Mouse (Mus musculus): ENCODE data around the gene Prickle3.
"Not testable (repeated sequence)": the region's sequence is repeated elsewhere in the genome, so short reads cannot be mapped to it uniquely, and the experiment has no call there.

Prickle3 gene

GRCm38 (mm10) chrX:7670921-7671623 lies 14.0 kb downstream of the Prickle3 start, which contains the start of gene Plp2:
Gene Plp2, minus strand, starts transcription at chrX:7671390.
- peak; percentile 41 for DNase-seq (ENCODE audit: low spot score)

GRCm38 (mm10) chrX:7672739-7673138 lies 15.7 kb downstream of the Prickle3 start:
- DNase-seq (ENCODE audit: low spot score): no peak

GRCm38 (mm10) chrX:7673578-7674281 lies 16.7 kb downstream of the Prickle3 start:
- no peak for DNase-seq (ENCODE audit: low spot score)

GRCm38 (mm10) chrX:7674284-7675000 lies 17.4 kb downstream of the Prickle3 start:
- no peak for DNase-seq (ENCODE audit: low spot score)

DNA sequence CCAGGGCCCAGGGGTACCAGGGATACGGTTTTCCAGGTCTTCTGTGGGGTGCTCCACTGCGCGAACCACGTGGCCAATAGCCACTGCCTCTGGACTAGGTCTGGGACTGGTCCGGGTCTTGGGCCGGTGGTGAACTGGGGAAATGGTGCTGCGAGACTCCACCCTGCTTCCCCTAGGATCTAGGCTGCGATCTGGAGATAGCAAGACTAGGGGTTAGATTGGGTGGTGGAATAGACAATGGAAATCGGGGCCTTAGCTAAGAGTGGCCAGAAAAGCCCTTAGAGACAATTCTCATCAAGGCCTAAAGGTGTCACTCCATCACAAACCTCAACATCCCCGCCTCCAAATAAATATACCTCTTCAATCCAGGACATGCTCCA lies 17.9 kb downstream of the Prickle3 start:
- no peak for DNase-seq (ENCODE audit: low spot score)

GRCm38 (mm10) chrX:7678986-7679385 lies 21.9 kb downstream of the Prickle3 start:
- DNase-seq (ENCODE audit: low spot score): no peak

DNA sequence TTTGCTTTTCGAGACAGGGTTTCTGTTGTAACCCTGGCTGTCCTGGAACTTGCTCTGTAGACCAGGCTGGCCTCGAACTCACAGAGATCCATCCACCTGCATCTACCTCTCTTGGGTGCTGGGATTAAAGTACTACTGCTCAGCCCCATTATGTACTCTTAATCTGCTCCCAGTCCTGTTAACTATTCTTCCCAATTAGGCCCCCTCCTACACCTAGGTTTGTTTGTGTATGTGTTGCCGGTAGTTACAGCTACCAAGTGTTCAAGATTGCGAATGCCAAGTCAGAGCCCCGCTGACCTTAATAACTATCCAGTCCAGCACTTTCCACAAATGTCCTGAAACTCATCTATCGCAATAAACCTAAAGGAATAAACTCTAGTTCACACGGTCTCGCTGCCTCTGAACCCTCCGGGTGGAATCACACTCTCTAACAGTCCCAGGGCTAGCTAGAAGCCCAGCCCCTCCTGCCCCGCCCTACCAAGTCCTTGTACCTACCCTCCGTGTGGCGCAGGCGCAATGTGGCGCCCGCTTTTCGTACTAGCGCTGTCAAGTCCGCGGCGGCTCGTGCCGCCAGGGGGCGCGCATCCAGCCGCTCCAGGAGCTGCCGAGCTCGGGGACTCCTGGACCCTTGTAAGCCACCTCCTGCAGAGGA lies 22.5 kb downstream of the Prickle3 start:
- peak; percentile 82 for DNase-seq (ENCODE audit: low spot score)

DNA sequence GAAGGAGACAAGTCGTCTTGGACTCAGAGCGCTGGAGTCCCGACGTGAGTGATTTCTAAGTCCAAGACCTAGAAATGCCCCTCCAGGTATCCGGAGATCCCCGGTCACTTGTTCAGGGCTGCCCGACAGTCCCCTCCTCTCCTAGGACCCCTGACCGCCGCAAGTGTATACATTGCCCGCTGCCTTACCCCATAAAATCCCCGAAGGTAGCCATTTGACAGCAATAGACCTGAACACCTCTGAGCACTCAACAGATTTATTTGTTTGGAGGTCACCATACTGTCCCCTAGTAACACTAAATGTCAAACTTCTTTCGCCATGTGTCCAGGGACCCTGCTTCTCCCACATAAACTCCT lies 23.0 kb downstream of the Prickle3 start:
- no peak for DNase-seq (ENCODE audit: low spot score)

DNA sequence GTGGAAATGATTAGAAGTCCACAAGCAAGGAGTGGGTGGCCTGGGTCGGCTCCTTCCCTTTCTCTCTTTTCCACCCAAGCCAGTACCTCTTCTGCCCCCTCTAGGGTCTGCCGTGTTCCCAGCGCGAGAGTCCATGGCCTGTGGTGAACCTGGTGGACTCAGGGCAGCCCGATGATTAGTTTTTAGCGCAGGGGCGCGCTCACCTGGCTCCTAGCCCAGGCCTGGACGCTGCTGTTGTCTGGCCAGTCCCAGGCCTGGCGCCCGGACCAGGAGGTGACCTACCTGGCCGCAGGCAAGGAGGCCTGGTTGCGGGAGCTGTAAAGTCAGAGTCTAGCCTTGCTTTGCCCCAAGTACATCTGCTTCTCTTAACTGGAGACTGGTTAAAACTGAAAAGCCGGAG lies 23.8 kb downstream of the Prickle3 start, which contains the start of gene Magix:
TSS of gene Magix (minus strand) at position 388 of the 400 bp plus-strand sequence.
- no peak for DNase-seq (ENCODE audit: low spot score)

GRCm38 (mm10) chrX:7688321-7688720 lies 31.3 kb downstream of the Prickle3 start:
- DNase-seq (ENCODE audit: low spot score): no peak

DNA sequence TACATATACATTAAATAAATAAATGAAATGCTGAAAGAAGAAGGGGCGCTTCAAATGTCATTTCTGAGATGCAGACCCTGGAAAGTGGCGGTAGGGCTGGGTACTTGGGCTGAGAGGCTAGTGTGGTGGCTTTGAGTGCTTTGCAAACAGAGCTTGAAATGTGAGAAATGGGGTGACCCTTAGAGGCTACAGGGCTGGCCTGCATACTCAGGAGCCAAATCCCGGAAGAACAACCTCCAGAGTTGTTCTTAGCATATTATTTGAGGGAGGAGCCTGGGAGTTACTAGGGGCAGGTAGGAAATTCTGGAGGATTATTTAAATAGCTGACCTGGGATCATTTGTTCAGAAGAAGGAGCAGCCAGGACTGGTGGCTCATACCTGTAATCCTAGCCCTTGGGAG lies 33.4 kb downstream of the Prickle3 start:
- DNase-seq (ENCODE audit: low spot score): no peak

- DNase-seq (ENCODE audit: low spot score): no peak
Observed at GRCm38 (mm10) chrX:7692862-7693261, 35.8 kb downstream of the Prickle3 start.

DNA sequence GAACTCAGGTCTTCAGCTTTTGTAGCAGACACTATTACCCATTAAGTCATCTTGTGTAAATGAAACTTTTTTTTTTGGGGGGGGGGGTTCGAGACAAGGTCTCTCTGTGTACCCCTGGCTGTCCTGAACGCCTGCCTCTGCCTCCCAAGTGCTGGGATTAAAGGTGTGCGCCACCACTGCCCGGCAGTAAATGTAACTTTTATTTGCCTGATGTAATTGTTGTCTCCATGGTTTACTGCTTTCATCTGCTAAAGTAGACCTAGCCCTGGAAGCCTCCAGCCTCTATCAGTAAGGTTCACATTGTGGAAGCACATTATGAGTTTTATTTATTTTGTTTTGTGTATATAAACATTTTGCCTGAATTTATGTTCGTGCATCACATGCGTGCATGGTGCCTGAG lies 39.5 kb downstream of the Prickle3 start:
- no peak for DNase-seq (ENCODE audit: low spot score)

DNA sequence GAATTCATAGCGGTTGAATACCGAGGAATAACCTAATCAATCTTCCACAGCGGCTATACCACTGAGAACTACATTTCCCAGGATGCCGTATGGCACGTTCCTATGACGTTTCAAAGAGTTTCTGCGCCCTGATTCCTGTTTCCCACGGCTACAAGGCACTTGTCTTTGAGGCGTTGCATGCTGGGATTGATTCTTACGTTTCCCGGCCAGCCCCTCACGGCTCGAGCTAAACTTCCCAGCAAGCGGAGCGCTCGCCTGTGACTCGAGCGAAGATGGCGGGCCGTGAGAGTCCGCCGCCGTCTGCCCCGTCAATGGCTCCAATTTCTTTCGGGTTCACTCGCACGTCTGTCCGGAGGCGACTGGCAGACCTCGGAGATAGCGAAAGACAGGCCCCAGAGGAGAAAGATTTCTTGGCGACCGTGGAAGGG lies 39.9 kb downstream of the Prickle3 start, which contains the start of gene Gpkow:
TSS of gene Gpkow (plus strand) at position 178 of the 428 bp plus-strand sequence.
- peak; percentile 82 for DNase-seq (ENCODE audit: low spot score)

DNA sequence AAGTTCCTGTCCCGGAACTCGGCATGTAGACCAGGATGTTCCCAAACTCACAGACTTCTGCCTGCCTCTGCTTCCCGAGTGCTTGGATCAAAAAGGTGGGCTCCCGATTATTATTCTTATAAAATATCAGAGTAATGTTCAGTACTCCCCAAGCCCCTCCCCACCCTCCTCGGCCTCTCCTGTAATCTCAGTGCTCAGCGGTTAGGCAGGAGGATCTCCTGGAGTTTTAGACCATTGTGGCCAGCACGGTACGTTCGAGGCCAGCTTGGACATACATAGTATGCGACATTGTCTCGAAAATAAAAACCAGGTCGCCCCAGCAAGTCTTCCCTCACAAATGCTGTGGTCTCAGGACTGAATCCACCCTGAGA lies 56.7 kb downstream of the Prickle3 start:
- not testable (repeated sequence) for DNase-seq (ENCODE audit: low spot score)

DNA sequence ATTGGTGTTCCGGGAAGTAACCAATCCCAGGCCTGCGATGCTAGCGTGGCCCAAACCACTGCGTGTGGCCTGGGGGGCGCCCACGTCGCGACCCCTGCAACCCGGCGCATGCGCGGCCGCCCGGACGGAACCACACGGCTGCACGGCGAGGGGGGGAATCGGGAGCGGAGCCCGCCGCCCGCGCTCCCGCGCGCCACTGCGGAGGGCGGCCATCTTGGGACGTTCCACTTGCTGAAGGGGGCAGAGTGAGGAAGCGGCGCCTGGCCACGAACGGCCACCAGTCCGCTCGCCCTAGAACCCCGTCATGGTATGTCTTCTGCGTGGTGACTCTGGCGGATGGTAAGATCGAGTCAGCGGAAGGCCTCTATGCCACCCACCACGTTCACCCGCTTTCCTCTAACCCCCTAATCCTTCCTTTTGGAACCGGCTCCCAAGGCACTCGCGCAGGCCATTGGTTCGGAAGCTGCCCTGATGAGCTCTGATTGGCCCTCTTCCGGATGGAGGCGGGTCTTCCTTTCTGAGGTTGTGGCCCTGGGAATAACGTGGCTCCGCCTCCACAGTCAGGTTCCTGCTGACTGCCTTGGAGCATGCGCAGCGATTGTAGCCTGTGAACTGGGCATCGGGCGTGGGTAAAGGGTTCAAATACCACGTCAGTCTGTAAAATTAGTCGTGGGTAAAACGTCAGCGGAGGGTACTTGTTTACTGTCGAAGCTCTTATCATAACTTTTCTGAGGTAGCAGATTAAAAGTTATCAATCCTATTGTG lies 57.3 kb downstream of the Prickle3 start, which contains the start of gene Wdr45:
TSS of gene Wdr45 (plus strand) at position 199 of the 765 bp plus-strand sequence.
- peak; percentile 93 for DNase-seq (ENCODE audit: low spot score)

DNA sequence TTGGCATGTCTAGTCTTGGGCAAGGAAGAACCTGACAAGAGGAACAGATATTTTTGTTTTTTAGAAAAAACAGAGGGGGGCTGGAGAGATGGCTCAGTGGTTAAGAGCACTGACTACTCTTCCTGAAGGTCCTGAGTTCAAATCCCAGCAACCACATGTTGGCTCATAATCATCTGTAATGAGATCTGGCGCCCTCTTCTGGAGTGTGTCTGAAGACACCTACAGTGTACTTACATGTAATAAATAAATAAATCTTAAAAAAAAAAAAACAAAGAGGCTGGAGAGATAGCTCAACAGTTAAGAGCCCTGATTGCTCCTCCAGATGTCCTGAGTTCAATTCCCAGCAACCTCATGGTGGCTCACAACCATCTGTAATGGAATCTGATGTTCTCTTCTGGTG lies 59.0 kb downstream of the Prickle3 start:
- DNase-seq (ENCODE audit: low spot score): not testable (repeated sequence)

Measured in ovary, adult 18-20 months (tissue).